Mouse (Mus musculus): Measurements from ENCODE around the gene Zfp710. TPM values are rescaled to one million over a fixed set of nuclear protein-coding genes. Genes with fewer than 3 reads are reported as not detected.

Zfp710 gene
- total RNA-seq (2012; rRNA removed) = 16.2 and 16.3 TPM in 2 replicates
- 6.1 and 7.6 TPM in 2 replicates for total RNA-seq (2014; rRNA removed)
- 12.1 and 14.4 TPM in 2 replicates for polyA plus RNA-seq (2012; ENCODE audit: insufficient read length, low read depth)

GRCm38 (mm10) chr7:80024521-80025390, at the start of gene Zfp710:
TSS of gene Zfp710 (plus strand) at chr7:80024814.
- in situ Hi-C loops (cut with MboI; ENCODE audit: low pct_ligation_motif_present, low pct_unique_long_range_greater_than_20kb, low sequenced_read_pairs) = loop anchor here (25.0 kb wide), 1 partner anchor 238 kb away; the partner anchor contains the start of genes Ngrn and Vps33b
- peak; percentile 49 for DNase-seq (ENCODE audit: extremely low read depth)

GRCm38 (mm10) chr7:79975316-79975715, 49.3 kb upstream of the Zfp710 start:
- H3K4me1 ChIP-seq (ENCODE audit: control insufficient read depth in 1 of 2, insufficient read depth in 2 of 2) = peaks cover 0 to 3% of the 10 kb centered on the region in 2 experiments; a peak in 1 of 4 replicates
- no peaks in the 10 kb centered on the region for H3K27me3 ChIP-seq (replicated peaks)
- no peak for TF ChIP-seq ZKSCAN1 (IDR thresholded peaks at IDR 0.05; ENCODE audit: borderline replicate concordance, low read depth, low read length)
- TF ChIP-seq HCFC1 (IDR thresholded peaks at IDR 0.05; ENCODE audit: low read depth, low read length) = no peak
- no peak for TF ChIP-seq ZMIZ1 (IDR thresholded peaks at IDR 0.05; ENCODE audit: low read depth, low read length)
- TF ChIP-seq TCF12 (IDR thresholded peaks at IDR 0.05; ENCODE audit: low read depth, low read length) = no peak
- no peak for DNase-seq (ENCODE audit: extremely low read depth)
- H3K9me3 ChIP-seq (replicated peaks; ENCODE audit: low read length) = no peaks in the 10 kb centered on the region
- in situ Hi-C loops (cut with MboI; ENCODE audit: low pct_ligation_motif_present, low pct_unique_long_range_greater_than_20kb, low sequenced_read_pairs) (no loop called here), dilution Hi-C loops (cut with MboI; ENCODE audit: extremely low pct_ligation_motif_present, extremely low pct_unique_long_range_greater_than_20kb, low sequenced_read_pairs) (no loop called here)
- H3K79me2 ChIP-seq (replicated peaks; ENCODE audit: control insufficient read depth, extremely low read depth, insufficient read depth, poor library complexity, severe bottlenecking) = no peaks in the 10 kb centered on the region
- no peaks in the 10 kb centered on the region for H3K36me3 ChIP-seq (replicated peaks in 1 of 2; ENCODE audit: control insufficient read depth in 1 of 2, insufficient read depth in 1 of 2, low read length in 1 of 2)
- no peak overlapping the region for H3K4me2 ChIP-seq (ENCODE audit: insufficient read depth, low read depth, poor library complexity, severe bottlenecking)
- H3K9ac ChIP-seq (ENCODE audit: insufficient read depth, low read depth) = no peak overlapping the region
- no peak overlapping the region for H3K27ac ChIP-seq (ENCODE audit: insufficient read depth, low read depth)
- H3K4me3 ChIP-seq (replicated peaks in 1 of 3; ENCODE audit: low read depth in 2 of 3, low read length in 2 of 3, poor library complexity in 1 of 3) = no peak overlapping the region

More at GRCm38 (mm10) chr7:80024521-80025390, at the start of gene Zfp710:
- Histone ChIP-seq H3K4me2 (ENCODE audit: insufficient read depth, low read depth, poor library complexity, severe bottlenecking) (peak within 1 kb of the TSS; percentile 74), H3K4me3 (replicated peaks in 1 of 3; ENCODE audit: low read depth in 2 of 3, low read length in 2 of 3, poor library complexity in 1 of 3) (peak within 1 kb of the TSS; percentile 50 to 99 (median 60)), H3K9me3 (replicated peaks; ENCODE audit: low read length) (no peaks in the 10 kb centered on the region), H3K27ac (ENCODE audit: insufficient read depth, low read depth) (peak within 1 kb of the TSS; percentile 75), H3K4me1 (ENCODE audit: control insufficient read depth in 1 of 2, insufficient read depth in 2 of 2) (peaks cover 0 to 31% of the 10 kb centered on the region in 2 experiments; a peak in 2 of 4 replicates), H3K27me3 (replicated peaks) (no peaks in the 10 kb centered on the region), H3K36me3 (replicated peaks in 1 of 2; ENCODE audit: control insufficient read depth in 1 of 2, insufficient read depth in 1 of 2, low read length in 1 of 2) (peaks cover 0 to 1% of the 10 kb centered on the region in 2 experiments), H3K79me2 (replicated peaks; ENCODE audit: control insufficient read depth, extremely low read depth, insufficient read depth, poor library complexity, severe bottlenecking) (peaks cover 29% of the 10 kb centered on the region), H3K9ac (ENCODE audit: insufficient read depth, low read depth) (peak within 1 kb of the TSS; percentile 100)
- dilution Hi-C loops (cut with MboI; ENCODE audit: extremely low pct_ligation_motif_present, extremely low pct_unique_long_range_greater_than_20kb, low sequenced_read_pairs) = no loop called here
- TF ChIP-seq POLR2AphosphoS2 (IDR thresholded peaks at IDR 0.05; ENCODE audit: low read depth, low read length) = no peak
- TF ChIP-seq EP300 (IDR thresholded peaks at IDR 0.05; ENCODE audit: low read length) = no peak
- no peak for TF ChIP-seq ETS1 (conservative IDR thresholded peaks at IDR 0.05; ENCODE audit: low read depth, low read length)
- TF ChIP-seq RCOR1 (conservative IDR thresholded peaks at IDR 0.05; ENCODE audit: low read depth, low read length) = no peak
- TF ChIP-seq NRF1 (IDR thresholded peaks at IDR 0.05; ENCODE audit: low read depth, low read length) = peak; percentile 80
- TF ChIP-seq MXI1 (IDR thresholded peaks at IDR 0.05; ENCODE audit: low read depth, low read length) = no peak
- peak; percentile 62 for TF ChIP-seq POLR2A (IDR thresholded peaks at IDR 0.05; ENCODE audit: low read depth, low read length)
- TF ChIP-seq SMC3 (IDR thresholded peaks at IDR 0.05; ENCODE audit: low read depth, low read length) = peak; percentile 45
- TF ChIP-seq RAD21 (IDR thresholded peaks at IDR 0.05; ENCODE audit: low read depth, low read length) = peak; percentile 35
- peak; percentile 44; the same call in 1 of the 2 replicates for TF ChIP-seq TCF12 (IDR thresholded peaks at IDR 0.05; ENCODE audit: low read depth, low read length)
- peak; percentile 95 for TF ChIP-seq UBTF (IDR thresholded peaks at IDR 0.05; ENCODE audit: low read depth, low read length)
- TF ChIP-seq CTCF (conservative IDR thresholded peaks at IDR 0.05 in 1 of 2, IDR thresholded peaks at IDR 0.05 in 1 of 2; ENCODE audit: low read depth in 2 of 2, low read length in 2 of 2) = peak in 1 of 2 experiments; percentile 51; a peak in 2 of 4 replicates
- TF ChIP-seq BHLHE40 (IDR thresholded peaks at IDR 0.05; ENCODE audit: low read depth, low read length) = peak; percentile 63
- TF ChIP-seq SIN3A (IDR thresholded peaks at IDR 0.05; ENCODE audit: low read length) = 0 out of 2 replicates have a peak, but pooled peaks have one; percentile 18

Data from CH12.LX (cell line).